Mouse (Mus musculus) neural tube, embryonic 10.5 days (tissue): ENCODE data around the gene Armc6.

Experiments
- DNase-seq: peaks from one replicate; pipeline ENCODE4 v3.0.0-alpha.2; 2017; ENCODE audit warnings: low spot score; ENCODE audit errors: extremely low spot score

Gene Armc6

DNA sequence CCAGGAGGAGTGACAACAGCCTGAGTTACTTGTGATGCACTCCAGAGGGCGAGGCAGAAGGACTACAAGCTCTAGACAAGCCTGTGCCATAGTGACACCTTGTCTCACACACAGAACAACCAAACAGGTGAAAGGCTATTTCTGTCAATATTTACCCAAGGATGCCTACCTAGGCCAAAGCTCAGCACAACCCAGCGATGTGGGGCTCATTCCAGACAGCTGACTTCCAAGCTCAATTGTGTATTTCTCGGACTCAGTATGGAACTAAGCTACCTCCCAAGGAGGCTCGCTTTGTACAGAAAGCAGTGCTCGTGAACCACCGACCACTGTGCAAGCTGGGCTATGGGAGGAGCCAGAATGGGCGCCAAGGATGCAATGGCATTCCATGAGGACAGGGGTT, 36.7 kb downstream of the Armc6 start:
- no peak for DNase-seq

DNA sequence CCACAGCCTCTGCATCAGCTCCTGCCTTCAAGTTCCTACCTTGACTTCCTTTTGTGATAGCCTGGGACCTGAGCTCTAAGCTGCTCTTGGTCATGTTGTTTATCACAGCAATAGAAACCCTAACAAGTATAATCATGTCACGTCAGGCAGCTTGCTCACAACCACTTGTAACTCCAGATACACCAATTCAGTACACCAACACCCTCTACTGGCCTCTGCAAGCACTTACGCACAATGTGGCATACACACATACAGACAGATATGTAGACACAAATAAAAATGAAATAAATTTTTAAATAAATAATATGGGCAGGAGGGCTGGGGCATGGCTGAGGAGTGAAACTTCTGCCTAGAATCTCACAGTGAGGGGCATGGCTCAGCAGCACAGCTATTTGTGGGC, 38.5 kb downstream of the Armc6 start:
- DNase-seq: no peak

DNA sequence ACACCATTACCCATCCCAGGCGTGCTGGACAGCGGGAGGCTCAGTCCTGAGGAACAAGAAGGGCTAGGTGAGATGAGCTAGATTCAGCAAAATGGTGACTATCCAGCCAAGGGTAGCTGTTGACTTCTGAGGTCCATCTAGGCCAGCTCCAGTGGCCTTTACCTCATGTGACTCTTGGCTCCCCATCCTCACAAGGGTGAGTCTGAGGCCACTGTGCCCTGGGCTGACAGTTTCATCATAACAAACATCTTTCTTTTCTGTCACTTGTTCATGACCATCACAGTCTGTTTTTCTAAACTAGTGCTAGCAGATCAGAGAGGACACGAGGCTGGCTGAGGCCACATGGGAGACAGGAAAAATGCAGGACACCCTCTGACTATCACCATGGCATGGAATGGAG, 40.1 kb downstream of the Armc6 start:
- DNase-seq: no peak

DNA sequence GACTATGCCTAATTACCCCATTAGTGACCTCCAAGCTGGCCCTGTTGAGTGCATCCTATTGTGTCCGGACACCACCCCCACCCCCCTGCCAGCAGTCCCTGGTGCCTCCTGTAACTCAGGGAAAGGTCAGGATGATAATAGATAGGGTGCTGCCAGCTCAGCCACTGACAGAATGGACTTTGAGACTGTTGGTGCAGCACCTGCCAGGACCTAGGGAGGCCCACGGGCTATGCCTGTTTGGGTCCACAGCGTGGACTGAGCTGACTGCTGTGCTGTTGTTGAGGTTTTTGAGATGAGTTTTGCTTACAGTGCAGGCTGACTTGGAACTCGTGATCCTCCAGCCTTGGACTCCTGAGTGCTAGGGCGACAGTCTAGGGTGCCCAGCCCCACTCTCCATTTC, 41.0 kb downstream of the Armc6 start:
- no peak for DNase-seq

DNA sequence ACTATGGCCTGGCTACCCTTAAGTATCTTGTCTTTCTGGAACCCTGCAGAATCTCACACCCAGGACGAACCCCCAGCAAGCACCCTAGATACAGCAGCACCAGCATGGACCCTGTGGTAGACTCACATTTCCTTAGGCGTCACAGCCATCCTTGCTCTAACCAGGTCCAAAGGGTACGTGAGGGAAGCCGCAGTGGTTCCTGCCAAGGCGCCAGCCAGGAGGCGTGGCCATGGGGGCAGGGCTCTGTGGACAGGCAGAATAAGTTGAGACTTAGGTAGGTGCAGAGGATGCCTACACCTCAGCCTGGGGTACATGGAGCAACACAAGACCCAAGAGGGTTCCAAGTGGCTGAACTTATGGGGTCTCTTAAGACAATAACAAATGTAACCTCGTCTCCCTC, 45.6 kb downstream of the Armc6 start:
- DNase-seq: no peak

DNA sequence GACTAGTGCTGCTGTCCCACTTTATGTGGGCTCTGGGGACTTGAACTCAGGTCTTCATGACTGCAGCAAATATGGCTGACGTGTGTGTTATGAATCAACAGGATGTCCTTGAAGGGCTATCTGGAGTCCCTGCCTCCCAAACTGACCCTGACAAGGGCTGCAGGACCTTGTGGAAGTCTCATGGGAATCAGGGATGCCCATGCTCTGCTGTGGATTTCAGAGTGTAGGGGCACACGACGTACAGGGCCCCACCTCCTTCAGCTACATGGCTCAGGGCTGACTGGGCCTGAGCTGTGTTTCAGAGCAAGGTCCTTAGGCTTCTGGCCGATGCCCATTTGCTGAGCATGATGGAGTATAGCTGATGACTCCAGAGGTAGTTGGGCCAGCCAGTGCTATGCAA, 51.1 kb downstream of the Armc6 start:
- DNase-seq: no peak

DNA sequence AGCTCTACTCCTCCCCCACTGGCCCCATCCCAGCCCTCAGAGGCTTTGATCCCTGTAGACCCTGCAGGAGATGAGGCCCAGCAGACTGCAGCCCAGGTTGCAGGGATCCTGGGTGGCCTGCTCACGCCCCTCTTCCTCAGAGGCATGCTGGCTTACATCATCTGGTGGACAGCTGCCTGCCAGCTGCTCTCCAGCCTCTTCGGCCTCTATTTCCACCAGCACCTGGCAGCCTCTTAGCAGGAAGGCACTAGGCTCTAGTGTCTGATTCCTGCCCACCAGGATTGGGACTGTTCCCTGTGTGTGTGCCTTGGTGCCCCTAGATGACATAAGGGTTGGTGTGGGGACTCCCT, 52.4 kb downstream of the Armc6 start:
- DNase-seq: peak; percentile 42

DNA sequence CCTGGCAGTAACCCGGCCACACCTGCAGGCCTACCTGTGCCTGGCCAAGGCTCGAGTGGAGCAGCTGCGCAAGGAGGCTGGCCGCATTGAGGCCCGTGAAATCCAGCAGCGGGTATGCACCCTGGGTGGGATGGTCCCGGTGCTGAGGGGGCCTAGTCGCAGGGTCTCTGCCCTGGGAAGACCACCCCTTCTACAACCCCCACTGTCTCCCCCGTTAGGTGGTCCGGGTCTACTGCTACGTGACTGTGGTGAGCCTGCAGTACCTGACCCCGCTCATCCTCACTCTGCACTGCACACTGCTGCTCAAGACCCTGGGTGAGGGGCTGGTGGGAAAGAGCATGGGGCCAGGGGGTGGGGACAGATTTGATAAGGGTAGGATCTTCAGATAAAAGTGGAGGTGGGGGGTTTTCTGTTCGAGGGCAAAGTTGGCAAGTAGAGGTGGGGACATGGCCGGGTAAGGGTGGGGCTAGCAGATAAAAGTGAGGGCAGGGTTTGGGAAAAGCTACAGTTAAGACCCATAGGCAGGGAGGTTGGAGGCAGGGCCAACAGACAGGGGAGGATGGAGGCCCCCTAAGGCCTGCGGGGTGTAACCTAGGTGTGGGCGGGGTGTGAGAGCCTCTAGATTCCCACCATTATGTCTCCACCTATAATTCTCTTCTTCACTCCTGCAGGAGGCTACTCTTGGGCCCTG, 52.9 kb downstream of the Armc6 start:
- no peak for DNase-seq

DNA sequence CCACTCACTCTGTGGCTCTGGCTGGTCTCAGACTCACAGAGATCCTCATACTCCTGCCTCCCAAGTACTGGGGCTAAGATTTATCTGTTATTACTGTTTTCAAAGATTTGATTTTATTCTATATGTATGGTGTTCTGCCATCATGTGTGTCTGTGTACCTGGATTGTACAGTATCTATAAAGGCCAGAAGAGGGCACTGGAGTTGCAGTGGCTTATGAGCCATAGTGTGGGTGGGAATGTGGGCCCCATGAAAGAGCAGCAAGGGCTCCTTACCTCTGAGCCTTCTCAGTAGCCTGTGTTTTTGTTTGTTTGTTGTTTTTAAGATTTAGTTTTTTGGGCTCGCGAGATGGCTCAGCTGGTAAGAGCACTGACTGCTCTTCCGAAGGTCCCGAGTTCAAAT, 55.2 kb downstream of the Armc6 start:
- no peak for DNase-seq

DNA sequence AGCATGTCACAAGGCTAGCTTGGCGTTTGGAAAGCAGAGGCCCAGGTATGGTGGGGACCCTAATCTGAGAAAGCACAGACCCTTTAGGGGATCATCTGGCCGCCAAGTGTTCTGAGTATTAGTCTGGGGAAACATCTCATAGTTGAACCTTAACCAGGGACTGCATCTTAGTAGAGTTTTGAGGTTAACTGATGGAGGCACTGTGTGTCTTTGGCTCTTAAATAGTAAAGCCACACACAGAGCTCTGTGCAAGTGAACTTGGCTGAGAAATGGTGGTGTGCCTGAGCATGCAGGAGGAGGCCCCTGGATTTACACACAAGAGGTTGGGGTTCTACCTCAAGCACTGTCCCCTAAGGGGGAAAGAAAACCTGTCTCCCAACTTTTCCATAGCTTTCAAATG, 56.0 kb downstream of the Armc6 start:
- no peak for DNase-seq

DNA sequence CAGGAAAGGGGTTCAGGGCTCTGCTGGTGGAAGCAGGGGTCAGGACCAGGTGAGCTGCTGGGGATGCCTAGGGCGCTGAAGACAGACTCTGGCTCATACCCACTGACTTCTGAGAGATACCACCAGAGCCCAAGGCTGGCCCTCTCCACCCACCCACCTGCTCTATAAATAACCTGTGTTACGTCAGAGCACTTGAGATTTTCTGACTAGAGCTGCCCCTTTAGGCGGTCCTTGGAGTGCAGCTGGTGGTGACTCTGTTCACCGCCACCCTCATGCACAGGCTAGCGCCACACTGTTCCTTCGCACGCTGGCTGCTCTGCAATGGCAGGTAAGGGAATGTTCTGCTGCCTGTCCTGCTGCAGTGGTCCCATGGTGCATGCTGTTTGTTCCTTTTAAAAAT, 60.2 kb downstream of the Armc6 start:
- DNase-seq: no peak

DNA sequence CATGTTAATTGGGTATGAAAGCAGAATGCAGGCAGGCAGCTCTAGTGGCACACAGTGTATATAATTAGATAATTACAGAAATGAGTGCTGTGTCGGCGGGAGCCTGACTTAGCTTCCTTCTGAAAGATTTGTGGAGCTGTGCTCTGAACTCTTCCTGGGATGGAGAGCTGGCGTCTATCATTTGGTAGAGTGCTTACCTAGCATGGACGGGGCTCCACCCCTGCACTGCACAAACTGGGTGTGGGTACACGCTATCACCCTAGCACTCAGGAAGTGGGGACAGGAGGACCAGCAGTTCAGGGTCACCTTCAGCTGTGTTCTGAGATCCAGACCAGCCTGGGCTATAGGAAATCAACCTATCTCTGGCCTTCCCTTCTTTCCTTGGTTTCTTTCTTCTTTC, 60.9 kb downstream of the Armc6 start:
- DNase-seq: no peak

DNA sequence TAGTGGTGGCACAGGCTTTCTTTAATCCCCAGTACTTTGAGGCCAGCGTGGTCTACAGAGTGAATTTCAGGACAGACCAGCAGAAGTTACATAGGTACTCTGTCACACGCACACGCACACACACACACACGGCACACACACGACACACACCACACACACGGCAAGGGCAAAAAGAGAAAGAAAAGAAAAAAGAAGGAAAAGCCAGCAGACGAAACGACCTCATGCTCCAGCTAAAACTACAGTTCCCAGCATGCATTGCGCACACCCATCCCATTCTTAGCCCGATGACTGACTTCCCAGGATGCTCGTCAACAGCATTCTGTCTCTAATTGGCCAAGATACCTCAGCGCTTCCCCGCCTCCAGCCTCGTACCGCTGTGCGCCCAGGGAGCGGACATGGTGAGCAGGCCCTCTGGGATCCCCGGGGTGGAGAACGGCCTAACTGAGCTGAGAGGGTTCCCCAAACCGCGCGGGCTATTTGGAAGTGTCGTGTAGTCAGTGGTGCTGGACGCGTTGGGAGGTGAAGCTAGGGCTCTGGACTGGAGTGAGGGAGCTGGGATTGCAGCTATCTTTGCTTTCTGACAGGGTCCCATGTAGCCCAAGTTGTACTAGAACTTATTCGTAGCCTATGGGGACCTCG, 62.1 kb downstream of the Armc6 start, which contains the start of gene Tmem161a:
TSS of gene Tmem161a (plus strand) at position 314 of the 639 bp plus-strand sequence.
- DNase-seq: peak; percentile 88

DNA sequence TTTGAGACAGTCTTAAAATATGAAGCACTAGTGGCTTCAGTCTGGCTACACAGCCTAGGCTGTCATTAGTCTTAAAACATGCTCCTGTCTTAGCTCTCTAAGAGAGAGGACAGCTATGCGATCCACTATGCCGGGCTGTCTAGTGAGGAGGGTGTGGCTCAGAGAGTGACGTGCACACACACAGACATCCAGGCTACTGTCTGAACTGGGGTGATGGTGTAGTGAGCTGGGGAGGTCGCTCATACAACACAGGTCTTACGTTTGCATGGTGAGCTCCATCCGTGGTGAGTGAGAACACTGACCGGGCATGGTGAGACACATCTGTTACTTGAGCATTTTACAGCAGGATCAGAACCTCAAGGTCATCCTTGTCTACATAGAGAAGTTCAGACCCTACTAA, 63.0 kb downstream of the Armc6 start:
- DNase-seq: no peak

DNA sequence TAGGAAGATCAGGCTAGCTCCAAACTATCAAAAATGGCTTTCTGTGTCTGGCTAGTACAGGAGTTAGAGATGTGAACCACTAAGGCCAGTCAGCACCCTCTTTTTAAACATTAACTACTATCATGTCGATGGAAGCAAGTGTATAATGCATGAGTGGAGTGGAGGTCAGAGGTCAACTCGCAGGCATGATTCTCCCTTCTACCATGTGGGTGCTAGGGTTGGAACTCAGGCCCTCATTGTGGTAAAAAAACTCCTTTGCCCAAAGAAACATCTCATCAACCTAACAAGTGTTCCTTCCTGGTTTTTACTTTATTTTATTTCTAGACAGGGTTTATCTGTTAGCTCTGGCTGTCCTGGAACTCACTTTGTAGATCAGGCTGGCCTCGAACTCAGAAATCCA, 63.5 kb downstream of the Armc6 start:
- no peak for DNase-seq
